Mouse (Mus musculus): ENCODE measurements around the gene Ppt1. TPM values are rescaled to one million over a fixed set of nuclear protein-coding genes. Genes with fewer than 3 reads are reported as not detected.

The Ppt1 gene
- polyA plus RNA-seq, 1 experiment from 2014 or later = 74.7 TPM

DNA sequence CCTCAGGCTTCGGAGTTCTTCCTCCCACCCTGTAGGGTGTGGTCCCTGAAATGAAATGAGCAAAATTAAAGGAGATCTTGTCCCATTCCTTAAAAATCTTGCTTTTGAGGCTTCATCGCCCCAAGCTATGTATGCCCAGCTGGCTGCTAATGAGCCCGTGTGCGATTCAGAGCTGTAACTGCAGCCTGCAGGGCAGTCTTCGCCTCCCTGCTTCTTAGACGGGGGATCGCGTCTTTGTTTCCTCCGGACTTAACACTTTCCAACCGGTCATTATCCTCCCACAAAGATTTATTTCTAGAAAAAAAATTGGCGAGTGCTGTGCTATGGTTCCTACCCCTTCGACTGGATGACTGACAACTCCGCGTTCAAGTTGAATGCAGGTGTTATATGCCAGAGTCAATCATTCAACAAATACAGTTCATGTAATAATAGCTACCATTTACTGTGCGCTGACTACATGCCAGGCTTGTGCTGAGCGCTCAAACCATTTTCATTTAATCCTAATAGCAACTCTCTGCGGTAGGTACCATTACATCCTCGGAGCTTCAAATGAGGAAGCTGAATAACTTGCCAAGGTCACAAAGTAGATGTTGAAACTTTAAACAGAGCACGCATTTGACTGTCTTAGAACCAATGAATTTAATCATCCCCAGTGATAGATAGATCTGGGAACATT, 50.7 kb downstream of the Ppt1 start:
- ATAC-seq (ENCODE audit: low FRiP score, low TSS enrichment) (no peak; the same call in 1 of the 2 replicates), DNase-seq (no peak)
- Histone ChIP-seq H3K4me1 (ENCODE audit: control insufficient read depth, insufficient read depth, low read length) (peaks cover 22% of the 10 kb centered on the region), H3K9me3 (ENCODE audit: control insufficient read depth, low read length) (no peaks in the 10 kb centered on the region), H3K36me3 (ENCODE audit: control insufficient read depth, insufficient read depth, low read length) (no peaks in the 10 kb centered on the region), H3K4me2 (ENCODE audit: low read length) (peak overlapping the region; percentile 90), H3K27me3 (ENCODE audit: control insufficient read depth, insufficient read depth, low read length) (no peaks in the 10 kb centered on the region), H3K9ac (replicated peaks; ENCODE audit: low read length) (peak overlapping the region; percentile 71), H3K4me3 (replicated peaks; ENCODE audit: low read depth, low read length) (peak overlapping the region; percentile 74), H3K27ac (replicated peaks; ENCODE audit: low read depth, low read length) (peak overlapping the region; percentile 98)
- 5% methylated on average over 19 of the region's 19 CpGs for WGBS

DNA sequence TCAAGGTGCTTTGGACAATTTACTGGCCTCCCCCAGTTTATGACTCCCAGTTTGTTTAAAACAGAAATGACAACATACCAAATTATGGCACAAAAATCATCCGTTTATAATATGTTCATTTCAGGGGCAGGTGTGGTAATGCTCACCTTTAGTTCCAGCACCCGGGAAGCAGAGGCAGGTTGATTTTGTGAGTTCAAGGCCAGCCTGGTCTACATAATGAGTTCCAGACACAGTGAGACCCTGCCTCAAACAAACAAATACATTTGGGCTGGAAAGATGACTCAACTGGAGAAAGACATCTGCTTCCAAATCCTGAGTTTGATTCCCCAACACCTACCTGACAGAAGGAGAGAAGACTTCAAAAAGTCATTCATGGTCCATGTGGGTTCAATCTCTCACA, 51.3 kb downstream of the Ppt1 start:
- Histone ChIP-seq H3K9ac (replicated peaks; ENCODE audit: low read length) (no peak overlapping the region; the same call in 1 of the 2 replicates), H3K27ac (replicated peaks; ENCODE audit: low read depth, low read length) (peak overlapping the region; percentile 98), H3K36me3 (ENCODE audit: control insufficient read depth, insufficient read depth, low read length) (no peaks in the 10 kb centered on the region)

GRCm38 (mm10) chr4:122890881-122891481, 54.9 kb downstream of the Ppt1 start:
- H3K27ac ChIP-seq (replicated peaks; ENCODE audit: low read depth, low read length) = 0 out of 2 replicates have a peak overlapping the region, but pooled peaks have one; percentile 5
- H3K27me3 ChIP-seq (ENCODE audit: control insufficient read depth, insufficient read depth, low read length) = no peaks in the 10 kb centered on the region
- no peak overlapping the region for H3K4me2 ChIP-seq (ENCODE audit: low read length)
- H3K36me3 ChIP-seq (ENCODE audit: control insufficient read depth, insufficient read depth, low read length) = no peaks in the 10 kb centered on the region
- H3K4me1 ChIP-seq (ENCODE audit: control insufficient read depth, insufficient read depth, low read length) = peaks cover 6% of the 10 kb centered on the region; the same call in 1 of the 2 replicates
- ATAC-seq (ENCODE audit: low FRiP score, low TSS enrichment) (peak; percentile 28; the same call in 1 of the 2 replicates), DNase-seq (peak; percentile 69)
- H3K9me3 ChIP-seq (ENCODE audit: control insufficient read depth, low read length) = no peaks in the 10 kb centered on the region
- WGBS = 1% methylated on average over 3 of the region's 3 CpGs
- no peak overlapping the region for H3K4me3 ChIP-seq (replicated peaks; ENCODE audit: low read depth, low read length)
- no peak overlapping the region for H3K9ac ChIP-seq (replicated peaks; ENCODE audit: low read length)

More for the DNA sequence above, 51.3 kb downstream of the Ppt1 start:
- 83% methylated on average over 2 of the region's 2 CpGs for WGBS
- Histone ChIP-seq H3K27me3 (ENCODE audit: control insufficient read depth, insufficient read depth, low read length) (no peaks in the 10 kb centered on the region), H3K4me1 (ENCODE audit: control insufficient read depth, insufficient read depth, low read length) (peaks cover 22% of the 10 kb centered on the region), H3K4me3 (replicated peaks; ENCODE audit: low read depth, low read length) (peak overlapping the region; percentile 74; the same call in 1 of the 2 replicates), H3K9me3 (ENCODE audit: control insufficient read depth, low read length) (no peaks in the 10 kb centered on the region), H3K4me2 (ENCODE audit: low read length) (peak overlapping the region; percentile 90)
- no peak for ATAC-seq (ENCODE audit: low FRiP score, low TSS enrichment)
- no peak for DNase-seq

DNA sequence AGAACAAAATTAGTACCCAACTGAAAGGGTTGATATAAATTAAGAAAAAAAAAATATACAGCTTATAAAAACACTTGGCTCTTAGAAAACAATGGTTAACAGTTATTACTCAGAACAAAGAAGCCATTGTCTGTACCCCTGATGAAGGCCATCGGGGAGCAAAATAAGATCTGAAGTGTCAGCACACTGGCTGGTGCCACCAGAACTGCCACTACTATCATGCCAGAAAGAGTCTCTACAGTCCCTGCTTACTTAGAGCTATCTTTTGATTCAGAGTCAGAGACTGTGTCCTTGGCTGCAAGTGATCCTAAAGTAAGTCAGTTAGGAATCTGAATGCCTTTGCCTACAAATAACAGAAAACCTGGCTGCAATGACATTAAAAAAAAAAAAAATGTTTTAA, 55.6 kb downstream of the Ppt1 start:
- H3K27ac ChIP-seq (replicated peaks; ENCODE audit: low read depth, low read length) = 0 out of 2 replicates have a peak overlapping the region, but pooled peaks have one; percentile 5
- no peaks in the 10 kb centered on the region for H3K36me3 ChIP-seq (ENCODE audit: control insufficient read depth, insufficient read depth, low read length)
- no peak overlapping the region for H3K4me2 ChIP-seq (ENCODE audit: low read length)
- ATAC-seq (ENCODE audit: low FRiP score, low TSS enrichment) = no peak
- H3K9me3 ChIP-seq (ENCODE audit: control insufficient read depth, low read length) = no peaks in the 10 kb centered on the region
- no peak overlapping the region for H3K4me3 ChIP-seq (replicated peaks; ENCODE audit: low read depth, low read length)
- no peak overlapping the region for H3K9ac ChIP-seq (replicated peaks; ENCODE audit: low read length)
- H3K27me3 ChIP-seq (ENCODE audit: control insufficient read depth, insufficient read depth, low read length) = no peaks in the 10 kb centered on the region
- 13% methylated on average over 1 of the region's 1 CpGs for WGBS
- peaks cover 6% of the 10 kb centered on the region; the same call in 1 of the 2 replicates for H3K4me1 ChIP-seq (ENCODE audit: control insufficient read depth, insufficient read depth, low read length)
- DNase-seq = no peak

- no peak overlapping the region for H3K4me3 ChIP-seq (replicated peaks; ENCODE audit: low read depth, low read length)
- ATAC-seq (ENCODE audit: low FRiP score, low TSS enrichment) (no peak), DNase-seq (no peak)
- H3K4me2 ChIP-seq (ENCODE audit: low read length) = no peak overlapping the region
- H3K9me3 ChIP-seq (ENCODE audit: control insufficient read depth, low read length) = no peaks in the 10 kb centered on the region
- H3K36me3 ChIP-seq (ENCODE audit: control insufficient read depth, insufficient read depth, low read length) = no peaks in the 10 kb centered on the region
- H3K27ac ChIP-seq (replicated peaks; ENCODE audit: low read depth, low read length) = no peak overlapping the region
- peaks cover 3% of the 10 kb centered on the region; the same call in 1 of the 2 replicates for H3K4me1 ChIP-seq (ENCODE audit: control insufficient read depth, insufficient read depth, low read length)
- WGBS = 71% methylated on average over 5 of the region's 5 CpGs
- H3K9ac ChIP-seq (replicated peaks; ENCODE audit: low read length) = no peak overlapping the region
- H3K27me3 ChIP-seq (ENCODE audit: control insufficient read depth, insufficient read depth, low read length) = no peaks in the 10 kb centered on the region
These were observed 56.1 kb downstream of the Ppt1 start for GRCm38 (mm10) chr4:122892157-122892556.

- no peak for ATAC-seq (ENCODE audit: low FRiP score, low TSS enrichment)
- H3K36me3 ChIP-seq (ENCODE audit: control insufficient read depth, insufficient read depth, low read length) = no peaks in the 10 kb centered on the region
- no peak overlapping the region for H3K9ac ChIP-seq (replicated peaks; ENCODE audit: low read length)
- no peak for DNase-seq
- no peak overlapping the region for H3K27ac ChIP-seq (replicated peaks; ENCODE audit: low read depth, low read length)
- H3K9me3 ChIP-seq (ENCODE audit: control insufficient read depth, low read length) = no peaks in the 10 kb centered on the region
- H3K4me2 ChIP-seq (ENCODE audit: low read length) = no peak overlapping the region
- H3K27me3 ChIP-seq (ENCODE audit: control insufficient read depth, insufficient read depth, low read length) = no peaks in the 10 kb centered on the region
- no peaks in the 10 kb centered on the region for H3K4me1 ChIP-seq (ENCODE audit: control insufficient read depth, insufficient read depth, low read length)
- H3K4me3 ChIP-seq (replicated peaks; ENCODE audit: low read depth, low read length) = no peak overlapping the region
- WGBS = 87% methylated on average over 4 of the region's 4 CpGs
These were observed 61.7 kb downstream of the Ppt1 start for GRCm38 (mm10) chr4:122897750-122898149.

- Histone ChIP-seq H3K4me3 (replicated peaks; ENCODE audit: low read depth, low read length) (no peak overlapping the region), H3K9ac (replicated peaks; ENCODE audit: low read length) (no peak overlapping the region), H3K27ac (replicated peaks; ENCODE audit: low read depth, low read length) (no peak overlapping the region), H3K36me3 (ENCODE audit: control insufficient read depth, insufficient read depth, low read length) (no peaks in the 10 kb centered on the region), H3K27me3 (ENCODE audit: control insufficient read depth, insufficient read depth, low read length) (no peaks in the 10 kb centered on the region), H3K4me2 (ENCODE audit: low read length) (no peak overlapping the region), H3K4me1 (ENCODE audit: control insufficient read depth, insufficient read depth, low read length) (no peaks in the 10 kb centered on the region), H3K9me3 (ENCODE audit: control insufficient read depth, low read length) (no peaks in the 10 kb centered on the region)
- peak; percentile 91 for DNase-seq
- WGBS = 16% methylated on average over 5 of the region's 5 CpGs
- no peak for ATAC-seq (ENCODE audit: low FRiP score, low TSS enrichment)
These were observed 62.3 kb downstream of the Ppt1 start for GRCm38 (mm10) chr4:122898313-122898712.

- Histone ChIP-seq H3K9me3 (ENCODE audit: control insufficient read depth, low read length) (no peaks in the 10 kb centered on the region; the same call in 1 of the 2 replicates), H3K27ac (replicated peaks; ENCODE audit: low read depth, low read length) (no peak overlapping the region), H3K4me3 (replicated peaks; ENCODE audit: low read depth, low read length) (no peak overlapping the region), H3K36me3 (ENCODE audit: control insufficient read depth, insufficient read depth, low read length) (no peaks in the 10 kb centered on the region), H3K4me1 (ENCODE audit: control insufficient read depth, insufficient read depth, low read length) (no peaks in the 10 kb centered on the region), H3K27me3 (ENCODE audit: control insufficient read depth, insufficient read depth, low read length) (no peaks in the 10 kb centered on the region), H3K9ac (replicated peaks; ENCODE audit: low read length) (no peak overlapping the region), H3K4me2 (ENCODE audit: low read length) (no peak overlapping the region)
- ATAC-seq (ENCODE audit: low FRiP score, low TSS enrichment) = no peak
- 41% methylated on average over 6 of the region's 6 CpGs for WGBS
- no peak for DNase-seq
These were observed 66.1 kb downstream of the Ppt1 start for GRCm38 (mm10) chr4:122902156-122902555.

DNA sequence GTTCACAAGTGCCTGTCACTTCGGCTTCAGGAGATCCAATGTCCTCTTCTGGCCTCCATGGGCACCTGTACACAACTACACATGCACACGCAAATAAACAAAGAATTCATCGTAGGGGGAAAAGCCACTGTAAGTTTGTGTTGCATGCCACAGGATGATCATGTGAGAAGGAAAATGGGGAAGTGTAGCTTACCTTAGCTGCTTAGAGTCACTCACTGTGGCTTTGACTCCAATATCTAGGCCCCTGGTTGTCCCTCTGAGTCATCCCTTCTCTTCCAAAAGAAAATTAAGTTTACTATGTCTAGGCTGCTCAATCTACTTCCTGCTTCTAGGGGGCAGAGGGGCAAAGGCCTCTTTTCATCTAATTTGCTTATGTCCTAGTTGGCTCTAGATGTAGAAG, 67.7 kb downstream of the Ppt1 start:
- 95% methylated on average over 3 of the region's 3 CpGs for WGBS
- Histone ChIP-seq H3K27me3 (ENCODE audit: control insufficient read depth, insufficient read depth, low read length) (no peaks in the 10 kb centered on the region), H3K27ac (replicated peaks; ENCODE audit: low read depth, low read length) (no peak overlapping the region), H3K9ac (replicated peaks; ENCODE audit: low read length) (no peak overlapping the region), H3K36me3 (ENCODE audit: control insufficient read depth, insufficient read depth, low read length) (no peaks in the 10 kb centered on the region), H3K9me3 (ENCODE audit: control insufficient read depth, low read length) (no peaks in the 10 kb centered on the region; the same call in 1 of the 2 replicates), H3K4me3 (replicated peaks; ENCODE audit: low read depth, low read length) (no peak overlapping the region), H3K4me1 (ENCODE audit: control insufficient read depth, insufficient read depth, low read length) (peaks cover under 1% of the 10 kb centered on the region), H3K4me2 (ENCODE audit: low read length) (no peak overlapping the region)
- no peak for DNase-seq
- ATAC-seq (ENCODE audit: low FRiP score, low TSS enrichment) = no peak

All from midbrain, embryonic 14.5 days (tissue).